Mouse (Mus musculus) heart, adult 18-20 months (tissue): Measurements from ENCODE around the gene Tmem198b. TPM values are rescaled to one million over a fixed set of nuclear protein-coding genes. Genes with fewer than 3 reads are reported as not detected.
"Not testable (repeated sequence)": the region's sequence is repeated elsewhere in the genome, so short reads cannot be mapped to it uniquely, and the experiment has no call there.

Source experiments
- DNase-seq, 2 experiments: peaks; one replicate each; pipeline ENCODE4 v3.0.0; 2021 to 2022; ENCODE audit warnings: mixed read lengths in 1 of 2
- long read RNA-seq, 2 experiments: library from polyadenylated mRNA; stranded (forward); transcript quantifications; one replicate each; pipeline ENCODE4 v2.0.0; 2021
- total RNA-seq, 2 experiments: library from RNA; stranded (reverse); gene quantifications; 2 replicates each; pipeline ENCODE4 v1.2.3; 2021

The Tmem198b gene
- 1 to 10 TPM; 4.6 to 5.6 TPM for total RNA-seq
- long read RNA-seq, experiment 1 = 0 reads
- long read RNA-seq, experiment 2, partial matches to known transcripts = 0 of 1 reads
- long read RNA-seq, experiment 2, other reads (novel, unspliced or antisense) = 0 of 1 reads

GRCm38 (mm10) chr10:128804271-128805091 is at the start of gene Tmem198b:
TSS of gene Tmem198b (minus strand) at chr10:128804370.
- DNase-seq = peak; percentile 73 to 83

- no peak for DNase-seq
These were observed 46.2 kb upstream of the Tmem198b start for GRCm38 (mm10) chr10:128850339-128850738.

GRCm38 (mm10) chr10:128848426-128848825 is 44.3 kb upstream of the Tmem198b start:
- no peak for DNase-seq

GRCm38 (mm10) chr10:128846664-128847063 is 42.5 kb upstream of the Tmem198b start:
- DNase-seq = no peak

- DNase-seq = peak in 1 of 2 experiments; percentile 29
These were observed 41.3 kb upstream of the Tmem198b start for GRCm38 (mm10) chr10:128845516-128845915.

GRCm38 (mm10) chr10:128843260-128843659 is 39.1 kb upstream of the Tmem198b start:
- DNase-seq = no peak

- no peak for DNase-seq
These were observed 36.4 kb upstream of the Tmem198b start for GRCm38 (mm10) chr10:128840612-128841011.

- no peak for DNase-seq
These were observed 35.3 kb upstream of the Tmem198b start for GRCm38 (mm10) chr10:128839434-128839833.

GRCm38 (mm10) chr10:128837400-128837799 is 33.2 kb upstream of the Tmem198b start:
- DNase-seq = no peak

GRCm38 (mm10) chr10:128823821-128824220 is 19.7 kb upstream of the Tmem198b start:
- no peak for DNase-seq

- not testable (repeated sequence) for DNase-seq
These were observed 18.9 kb upstream of the Tmem198b start for GRCm38 (mm10) chr10:128823087-128823486.

- DNase-seq = no peak
These were observed 18.0 kb upstream of the Tmem198b start for GRCm38 (mm10) chr10:128822135-128822534.

GRCm38 (mm10) chr10:128821358-128822056 is 17.3 kb upstream of the Tmem198b start, which contains the start of gene Ormdl2:
TSS of gene Ormdl2 (minus strand) at chr10:128821645.
- peak; percentile 100 for DNase-seq

GRCm38 (mm10) chr10:128820217-128820616 is 16.0 kb upstream of the Tmem198b start:
- no peak for DNase-seq

GRCm38 (mm10) chr10:128817033-128817432 is 12.9 kb upstream of the Tmem198b start, which contains the start of gene Sarnp:
TSS of gene Sarnp (plus strand) at chr10:128817333.
- no peak for DNase-seq

GRCm38 (mm10) chr10:128807018-128807417 is 2.8 kb upstream of the Tmem198b start:
- no peak for DNase-seq

- DNase-seq = no peak
These were observed 1.9 kb upstream of the Tmem198b start for GRCm38 (mm10) chr10:128806086-128806485.

- peak; percentile 97 to 98 for DNase-seq
These were observed 1.2 kb upstream of the Tmem198b start for GRCm38 (mm10) chr10:128805092-128806000.

- peak; percentile 69 to 83 for DNase-seq
These were observed 349 bp downstream of the Tmem198b start, which contains the start of gene Dnajc14 for GRCm38 (mm10) chr10:128803771-128804270. TSS of gene Dnajc14 (plus strand) at chr10:128804062.

GRCm38 (mm10) chr10:128803361-128803760 is 809 bp downstream of the Tmem198b start:
- no peak for DNase-seq

GRCm38 (mm10) chr10:128802956-128803355 is 1.2 kb downstream of the Tmem198b start:
- no peak for DNase-seq
